Mouse (Mus musculus) embryonic stem cell, embryonic (primary cell): ENCODE data around the gene Pip4k2c.

ENCODE experiments used
- CTCF ChIA-PET, 4 experiments: fragments of 300-600 bp in 2 of 4; fragments of 350-600 bp in 2 of 4; sonication (Branson Sonifier 250); formaldehyde crosslinking; loops; one replicate each; lab custom pipeline; 2022; ENCODE audit warnings: inconsistent platforms in 2 of 4; lab: Charles Lee
- POLR2A ChIA-PET, 4 experiments: fragments of 300-600 bp in 2 of 4; fragments of 350-600 bp in 2 of 4; sonication (Branson Sonifier 250); formaldehyde crosslinking; loops; one replicate each; lab custom pipeline; 2022; ENCODE audit warnings: antibody characterized with exemption in 4 of 4, inconsistent platforms in 1 of 4; lab: Charles Lee

Pip4k2c gene

DNA sequence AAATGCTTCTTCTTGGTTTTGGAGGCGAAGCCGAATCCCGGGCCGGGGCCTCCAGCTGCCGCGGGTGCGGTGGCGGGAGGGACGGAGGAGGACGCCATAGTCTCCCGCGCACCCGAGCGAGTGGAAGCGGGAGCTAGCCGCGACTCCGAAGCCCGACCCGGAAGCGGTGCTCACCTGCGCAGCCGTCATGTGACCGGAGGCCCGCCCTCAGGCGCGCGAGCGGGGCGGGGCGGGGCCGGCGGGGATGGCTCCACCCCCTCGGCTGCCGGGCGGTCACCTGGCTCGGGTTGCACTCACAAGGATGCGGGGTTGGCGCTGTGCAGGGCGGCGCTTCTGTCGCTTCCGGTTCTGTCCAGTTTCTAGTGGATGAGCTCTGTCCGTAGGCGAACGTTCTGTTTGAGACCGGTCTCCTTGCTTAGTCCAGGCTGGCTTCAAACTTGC is at the start of gene Pip4k2c:
TSS of gene Pip4k2c (minus strand) at position 172 of the 441 bp plus-strand sequence.
- ChIA-PET CTCF (interaction anchor here (0.5 to 1.6 kb wide), 18 partner anchors 9 to 326 kb away, joined by 3 to 12 read pairs (median 3); partner anchors contain the start of genes Arhgap9 (in 1 of the 4) and Slc26a10 (in 1 of the 4)), POLR2A (interaction anchor here (0.5 to 5.0 kb wide), 86 partner anchors 9 to 1014 kb away, joined by 3 to 71 read pairs (median 4); partner anchors contain the start of genes Mars (in 3 of the 4), Arhgef25 (in 2 of the 4), Gli1 (in 2 of the 4) and Slc26a10 (in 2 of the 4))

DNA sequence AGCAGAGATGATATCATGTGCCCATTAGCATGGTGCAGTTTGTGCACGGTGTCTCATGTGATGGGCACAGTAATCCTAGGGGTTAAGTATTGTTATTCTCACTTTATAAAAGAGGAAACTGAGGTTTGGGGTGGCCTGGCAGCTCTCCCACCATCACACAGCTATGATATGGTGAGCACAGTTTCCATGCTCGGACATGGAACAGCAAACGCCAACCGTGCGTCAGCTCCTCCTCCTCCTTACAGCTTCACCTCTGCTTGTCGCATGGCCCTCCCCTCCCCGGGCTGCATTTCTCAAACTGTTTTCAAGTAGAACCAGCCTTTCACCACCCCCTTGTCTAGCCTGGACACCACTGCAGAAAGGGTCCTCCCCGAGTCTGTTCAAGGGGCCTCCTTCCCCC is 47.1 kb upstream of the Pip4k2c start:
- ChIA-PET CTCF (no interaction called here), POLR2A (interaction anchor here in 3 of 4 experiments (0.6 to 1.7 kb wide), 6 partner anchors 19 to 53 kb away, joined by 3 to 10 read pairs (median 4); partner anchors contain the start of genes Mars (in 1 of the 3) and Pip4k2c (in 1 of the 3))

- ChIA-PET POLR2A (interaction anchor here in 2 of 4 experiments (0.9 to 1.7 kb wide), 6 partner anchors 18 to 53 kb away, joined by 3 to 10 read pairs (median 4); partner anchors contain the start of gene Pip4k2c (in 1 of the 2)), CTCF (no interaction called here)
These were observed 46.4 kb upstream of the Pip4k2c start for GRCm38 (mm10) chr10:127257790-127258189.

DNA sequence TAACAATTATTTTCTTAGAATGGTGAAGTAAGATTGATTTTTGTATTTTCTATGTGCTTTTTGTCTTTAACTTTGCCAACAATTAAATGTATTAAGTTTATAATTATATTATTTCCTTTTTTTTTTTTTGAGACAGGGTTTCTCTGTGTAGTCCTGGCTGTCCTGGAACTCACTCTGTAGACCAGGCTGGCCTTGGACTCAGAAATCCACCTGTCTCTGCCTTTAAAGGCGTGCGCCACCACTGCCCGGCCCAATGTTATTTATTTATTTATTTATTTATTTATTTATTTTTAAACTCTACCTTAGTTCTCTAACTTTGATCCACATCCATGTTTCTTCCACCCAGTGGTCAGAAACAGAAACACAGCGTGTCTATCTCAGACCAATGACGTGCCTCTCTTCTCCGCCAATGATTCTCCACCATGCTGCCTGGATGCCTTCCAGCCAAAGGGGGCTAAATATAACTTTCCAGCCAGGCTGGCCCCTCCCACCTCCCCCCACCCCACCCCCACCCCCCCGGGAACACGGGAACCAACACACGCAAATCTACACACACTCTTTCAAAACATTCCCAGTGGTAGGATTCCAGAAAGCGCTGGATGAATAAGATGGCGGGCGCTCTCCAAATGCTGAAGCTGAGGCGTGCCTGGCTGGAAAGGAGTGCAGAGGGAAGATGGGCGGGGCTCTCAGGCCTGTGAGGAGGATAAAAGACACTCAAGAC is 44.4 kb upstream of the Pip4k2c start:
- POLR2A ChIA-PET = interaction anchor here in 3 of 4 experiments (0.6 to 1.5 kb wide), 17 partner anchors 10 to 275 kb away, joined by 3 to 9 read pairs (median 3); partner anchors contain the start of genes Dctn2 (in 1 of the 3), Mars (in 1 of the 3), Pip4k2c (in 1 of the 3) and Slc26a10 (in 1 of the 3)
- CTCF ChIA-PET = interaction anchor here in 2 of 4 experiments (0.6 to 1.2 kb wide), 6 partner anchors 44 to 1324 kb away, joined by 3 to 4 read pairs (median 3); partner anchors contain the start of genes Mars (in 1 of the 2) and Pip4k2c (in 1 of the 2)

GRCm38 (mm10) chr10:127250810-127251209 is 39.4 kb upstream of the Pip4k2c start:
- ChIA-PET CTCF (interaction anchor here in 1 of 4 experiments (1.5 kb wide), 1 partner anchor 81 kb away, joined by 4 read pairs; no protein-coding TSS in a partner anchor), POLR2A (interaction anchor here in 1 of 4 experiments (1.2 to 1.3 kb wide), 3 partner anchors 9 to 35 kb away, joined by 3 to 6 read pairs (median 3); no protein-coding TSS in a partner anchor)

- CTCF ChIA-PET = interaction anchor here (0.5 to 1.9 kb wide), 14 partner anchors 8 to 364 kb away, joined by 3 to 8 read pairs (median 4); partner anchors contain the start of gene Gli1 (in 1 of the 4)
- POLR2A ChIA-PET = interaction anchor here (0.5 to 5.2 kb wide), 30 partner anchors 8 to 786 kb away, joined by 3 to 37 read pairs (median 4); partner anchors contain the start of genes Kif5a (in 3 of the 4), Pip4k2c (in 3 of the 4), Mars (in 1 of the 4) and Os9 (in 1 of the 4)
These were observed 26.9 kb upstream of the Pip4k2c start for GRCm38 (mm10) chr10:127238241-127238824.

GRCm38 (mm10) chr10:127236541-127236940 is 25.2 kb upstream of the Pip4k2c start:
- POLR2A ChIA-PET = interaction anchor here (0.6 to 5.2 kb wide), 29 partner anchors 9 to 115 kb away, joined by 3 to 37 read pairs (median 4); partner anchors contain the start of genes Pip4k2c (in 3 of the 4), Kif5a (in 1 of the 4) and Os9 (in 1 of the 4)
- CTCF ChIA-PET = interaction anchor here in 3 of 4 experiments (0.6 to 1.6 kb wide), 11 partner anchors 8 to 951 kb away, joined by 3 to 11 read pairs (median 3); partner anchors contain the start of gene Arhgap9 (in 1 of the 3)

DNA sequence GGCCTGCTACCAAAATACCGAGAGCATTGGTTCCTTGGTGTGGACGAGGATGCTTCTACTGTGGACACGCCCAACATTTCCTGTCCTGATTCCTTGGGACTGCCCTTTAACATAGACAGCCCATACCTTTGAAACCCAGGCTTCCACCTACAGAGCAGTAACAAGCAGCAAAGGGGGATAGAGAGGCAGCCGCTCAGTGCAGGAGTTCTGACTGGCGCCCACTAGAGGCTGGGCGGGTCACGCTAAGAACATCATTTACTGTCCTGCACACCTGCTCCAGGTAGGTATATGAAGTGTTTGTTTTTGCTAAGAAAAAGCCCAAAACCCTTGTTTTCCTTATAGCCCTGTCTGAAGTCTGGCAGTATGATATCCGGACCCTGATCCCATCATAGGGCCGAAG is 21.8 kb upstream of the Pip4k2c start:
- ChIA-PET POLR2A (interaction anchor here in 3 of 4 experiments (0.5 to 5.0 kb wide), 9 partner anchors 11 to 280 kb away, joined by 3 to 53 read pairs (median 4); partner anchors contain the start of gene Pip4k2c (in 1 of the 3)), CTCF (interaction anchor here in 3 of 4 experiments (0.6 to 2.6 kb wide), 5 partner anchors 24 to 124 kb away, joined by 3 to 12 read pairs (median 4); no protein-coding TSS in a partner anchor)

DNA sequence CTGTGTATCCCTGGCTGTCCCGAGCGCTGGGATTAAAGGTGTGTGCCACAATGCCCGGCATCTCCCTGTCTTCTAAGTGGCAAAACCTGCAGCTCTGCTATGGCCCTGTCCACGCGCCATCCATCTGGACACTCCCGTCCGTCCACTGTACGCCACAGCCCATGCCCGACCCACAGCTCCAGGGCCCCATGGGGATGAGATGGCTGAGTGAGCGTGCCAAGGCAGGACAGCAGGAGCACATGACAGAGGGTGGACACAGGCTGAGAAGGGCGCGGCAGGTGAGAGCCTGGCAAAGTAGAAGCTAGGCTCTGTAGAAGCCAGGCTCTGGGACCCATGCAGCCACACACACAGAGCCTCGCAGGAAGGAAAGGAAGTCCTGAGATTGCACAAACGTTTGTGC is 20.4 kb upstream of the Pip4k2c start:
- POLR2A ChIA-PET = interaction anchor here in 3 of 4 experiments (0.6 to 5.0 kb wide), 35 partner anchors 8 to 281 kb away, joined by 3 to 53 read pairs (median 4); partner anchors contain the start of genes Pip4k2c (in 3 of the 3), Os9 (in 2 of the 3), Arhgap9 (in 1 of the 3) and Cdk4 (in 1 of the 3)
- CTCF ChIA-PET = interaction anchor here (0.6 to 2.6 kb wide), 21 partner anchors 20 to 174 kb away, joined by 3 to 12 read pairs (median 4); partner anchors contain the start of gene Pip4k2c (in 1 of the 4)

DNA sequence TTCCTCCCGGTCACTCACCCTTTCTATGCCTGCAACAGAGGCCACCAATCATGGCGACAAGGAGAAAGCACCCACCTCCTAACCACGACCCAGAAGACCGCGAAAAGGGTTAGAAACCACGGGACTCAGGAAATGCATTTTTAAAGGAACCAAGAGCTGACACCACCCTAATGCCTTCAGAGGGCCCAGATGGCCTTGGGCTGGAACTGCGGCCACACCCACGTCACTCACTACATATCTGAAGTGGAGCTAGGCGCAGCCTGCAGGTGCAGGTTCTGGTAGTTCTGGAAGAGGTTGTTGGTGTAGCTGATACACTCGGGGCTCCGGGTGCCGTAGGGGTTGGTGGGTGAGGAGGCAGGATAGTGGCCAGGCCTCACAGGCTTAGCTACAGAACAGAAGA is 19.3 kb upstream of the Pip4k2c start:
- ChIA-PET CTCF (interaction anchor here (0.6 to 2.6 kb wide), 21 partner anchors 9 to 172 kb away, joined by 3 to 12 read pairs (median 4); partner anchors contain the start of genes Pip4k2c (in 2 of the 4), Arhgap9 (in 1 of the 4) and Arhgef25 (in 1 of the 4)), POLR2A (interaction anchor here in 3 of 4 experiments (0.5 to 5.0 kb wide), 47 partner anchors 8 to 288 kb away, joined by 3 to 53 read pairs (median 4); partner anchors contain the start of genes Pip4k2c (in 3 of the 3), Os9 (in 2 of the 3), Arhgap9 (in 1 of the 3) and Kif5a (in 1 of the 3))

DNA sequence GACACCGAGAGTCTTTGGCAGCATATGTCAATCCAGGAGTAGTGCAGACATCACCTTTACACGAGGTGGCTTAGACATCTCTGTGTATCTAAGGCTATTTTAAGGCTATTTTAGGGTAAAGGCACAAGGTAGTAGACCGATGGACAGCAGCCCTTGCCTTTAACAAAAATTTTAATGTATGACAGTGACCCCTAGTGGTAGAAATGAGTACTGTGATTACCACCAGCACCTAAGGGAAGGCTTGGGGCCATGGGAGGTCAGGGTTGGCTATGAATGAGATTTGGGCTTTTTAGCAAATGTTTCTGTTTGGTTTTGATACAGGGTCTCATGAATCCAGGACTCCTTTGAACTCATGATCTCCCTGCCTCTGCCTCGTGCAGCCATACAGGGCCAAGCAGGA is 17.5 kb upstream of the Pip4k2c start:
- POLR2A ChIA-PET = interaction anchor here in 3 of 4 experiments (0.6 to 5.0 kb wide), 10 partner anchors 13 to 85 kb away, joined by 3 to 53 read pairs (median 4); partner anchors contain the start of gene Pip4k2c (in 2 of the 3)
- CTCF ChIA-PET = interaction anchor here (0.5 to 2.2 kb wide), 13 partner anchors 8 to 418 kb away, joined by 3 to 8 read pairs (median 3); partner anchors contain the start of gene Os9 (in 1 of the 4)

DNA sequence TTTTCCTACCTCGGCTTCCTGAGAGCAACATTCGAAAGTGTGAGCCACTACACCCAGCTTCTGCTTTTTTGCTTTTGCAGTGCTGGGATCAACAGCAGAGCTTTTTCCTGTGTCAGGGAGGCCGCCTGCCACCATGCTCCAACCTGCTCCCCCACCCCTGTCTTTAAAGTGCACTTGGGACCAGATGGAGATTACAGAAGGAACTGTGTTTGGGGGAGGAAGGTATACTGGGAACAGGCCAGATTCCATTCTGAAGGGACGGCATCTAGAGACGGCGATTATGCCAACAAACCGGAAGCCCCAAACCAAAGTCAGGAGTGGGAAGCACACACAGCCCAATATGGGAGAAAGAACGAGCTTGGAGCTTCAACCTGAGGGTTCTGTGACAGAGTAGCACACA is 15.8 kb upstream of the Pip4k2c start:
- ChIA-PET CTCF (interaction anchor here in 3 of 4 experiments (0.6 to 1.0 kb wide), 6 partner anchors 10 to 1141 kb away, joined by 3 to 8 read pairs (median 4); no protein-coding TSS in a partner anchor), POLR2A (interaction anchor here in 2 of 4 experiments (0.6 to 2.2 kb wide), 14 partner anchors 9 to 321 kb away, joined by 3 to 8 read pairs (median 3); partner anchors contain the start of gene Pip4k2c (in 2 of the 2))

- CTCF ChIA-PET = interaction anchor here in 3 of 4 experiments (0.6 to 1.0 kb wide), 5 partner anchors 10 to 168 kb away, joined by 3 to 8 read pairs (median 3); partner anchors contain the start of gene Slc26a10 (in 1 of the 3)
These were observed 15.0 kb upstream of the Pip4k2c start for GRCm38 (mm10) chr10:127226318-127226895.

DNA sequence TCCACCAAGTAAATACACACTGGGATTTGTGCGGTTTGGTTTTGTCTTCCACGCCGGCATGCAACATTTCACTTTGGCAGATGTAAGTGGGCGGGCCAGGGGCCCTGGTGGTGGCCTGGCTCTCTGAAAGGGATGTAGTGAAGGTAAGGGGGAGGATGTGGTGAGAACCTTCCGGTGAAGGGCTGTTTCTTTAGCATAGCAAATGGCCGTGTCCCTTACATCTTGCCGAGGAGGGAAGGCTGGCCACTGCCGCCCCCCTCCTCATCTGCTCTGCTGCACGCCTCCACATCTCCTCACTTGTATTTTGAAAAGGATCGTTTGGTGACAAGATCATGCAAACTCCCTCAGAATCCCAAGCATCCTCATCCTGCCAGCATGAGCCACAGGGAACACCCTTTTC is 14.3 kb upstream of the Pip4k2c start:
- ChIA-PET POLR2A (interaction anchor here (0.6 to 4.6 kb wide), 8 partner anchors 11 to 105 kb away, joined by 3 to 55 read pairs (median 8); partner anchors contain the start of genes Pip4k2c (in 4 of the 4) and Os9 (in 1 of the 4)), CTCF (interaction anchor here in 1 of 4 experiments (0.5 to 0.9 kb wide), 2 partner anchors 11 to 116 kb away, joined by 4 to 5 read pairs; partner anchors contain the start of gene Gli1)

More at GRCm38 (mm10) chr10:127226318-127226895, 15.0 kb upstream of the Pip4k2c start:
- POLR2A ChIA-PET = interaction anchor here in 3 of 4 experiments (0.6 to 2.2 kb wide), 11 partner anchors 8 to 321 kb away, joined by 3 to 8 read pairs (median 4); partner anchors contain the start of gene Pip4k2c (in 3 of the 3)

DNA sequence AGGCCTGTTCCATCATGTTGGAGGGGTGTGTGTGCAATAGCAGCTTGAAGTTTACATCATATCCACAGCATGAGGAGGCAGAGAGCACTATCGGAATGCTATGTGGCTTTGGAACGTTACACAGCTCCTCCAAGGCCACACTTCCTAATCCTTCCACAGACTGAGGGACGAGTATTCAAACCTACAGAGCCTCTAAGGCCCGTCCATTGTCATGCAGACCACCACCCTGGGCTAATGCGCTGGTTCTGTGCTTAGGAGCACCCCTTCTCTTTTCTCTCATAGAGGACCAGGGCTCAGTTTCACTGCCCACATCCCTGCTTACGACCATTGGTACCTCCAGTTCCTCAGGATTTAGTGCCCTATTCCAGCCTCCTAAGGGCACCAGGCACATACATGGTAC is 13.8 kb upstream of the Pip4k2c start:
- POLR2A ChIA-PET = interaction anchor here (0.6 to 4.6 kb wide), 14 partner anchors 10 to 343 kb away, joined by 3 to 55 read pairs (median 5); partner anchors contain the start of genes Pip4k2c (in 4 of the 4) and Os9 (in 1 of the 4)

More for the DNA sequence above, 13.8 kb upstream of the Pip4k2c start:
- CTCF ChIA-PET = interaction anchor here in 2 of 4 experiments (0.5 to 1.6 kb wide), 4 partner anchors 8 to 117 kb away, joined by 4 to 5 read pairs (median 4); partner anchors contain the start of genes B4galnt1 (in 1 of the 2) and Gli1 (in 1 of the 2)
